Mouse (Mus musculus) neural tube, embryonic 14.5 days (tissue): ENCODE measurements around the gene Atf6b. TPM values are rescaled to one million over a fixed set of nuclear protein-coding genes. Genes with fewer than 3 reads are reported as not detected.

ENCODE experiments used
- ATAC-seq: fragments of 200-750 bp; cut with Nextera tagmentation; 2 replicates; pipeline ENCODE4 v1.8.0; 2017; ENCODE audit warnings: low read depth, mild to moderate bottlenecking, moderate TSS enrichment, moderate library complexity
- H3K27ac ChIP-seq: fragments of 300-500 bp; sonication (generic); 2 replicates; pipeline ENCODE4 v1.5.1; 2014; ENCODE audit warnings: low read depth, mild to moderate bottlenecking, control low read depth, low read length, moderate library complexity, mixed read lengths
- H3K27me3 ChIP-seq: fragments of 300-500 bp; sonication (generic); 2 replicates; pipeline ENCODE4 v1.6.1; 2014; ENCODE audit warnings: low read length; ENCODE audit not compliant: control insufficient read depth, insufficient read depth
- H3K36me3 ChIP-seq: fragments of 300-500 bp; sonication (generic); 2 replicates; pipeline ENCODE4 v1.6.1; 2014; ENCODE audit warnings: low read length, mixed read lengths; ENCODE audit not compliant: control insufficient read depth, insufficient read depth
- H3K4me1 ChIP-seq: fragments of 300-500 bp; sonication (generic); 2 replicates; pipeline ENCODE4 v1.6.1; 2014; ENCODE audit warnings: low read length; ENCODE audit not compliant: control insufficient read depth, insufficient read depth
- H3K4me2 ChIP-seq: fragments of 300-500 bp; sonication (generic); 2 replicates; pipeline ENCODE4 v1.6.1; 2014; ENCODE audit warnings: mild to moderate bottlenecking, low read depth, low read length, control low read depth
- H3K4me3 ChIP-seq: fragments of 300-500 bp; sonication (generic); 2 replicates; pipeline ENCODE4 v1.5.1; 2014; ENCODE audit warnings: low read depth, low read length, control low read depth, mixed read lengths
- H3K9ac ChIP-seq: fragments of 300-500 bp; sonication (generic); replicated peaks from 2 replicates; pipeline ENCODE4 v1.6.1; 2014; ENCODE audit warnings: low read depth, mild to moderate bottlenecking, control low read depth, low read length, mixed read lengths
- H3K9me3 ChIP-seq: fragments of 300-500 bp; sonication (generic); 2 replicates; pipeline ENCODE4 v1.6.1; 2016; ENCODE audit warnings: low read length; ENCODE audit not compliant: control insufficient read depth
- WGBS: fragments of 180-500 bp; shearing (Covaris S2); extraction: QIAGEN DNeasy Blood & Tissue Kit; methylation state at CpG from one replicate; pipeline ENCODE4 v1.1.7; 2014; 5-methylcytosine and 5-hydroxymethylcytosine counted together
- polyA plus RNA-seq: library from polyadenylated mRNA; unstranded; fragments of >200 nt; fragmentation: Nextera tagmentation; extraction: Ambion mirVana; gene quantifications from 2 replicates; pipeline ENCODE4 v1.2.1, GENCODE M21; 2014

Gene Atf6b
- polyA plus RNA-seq, 1 experiment from 2014 or later: 71.8 TPM

GRCm38 (mm10) chr17:34688889-34689288 lies 41.9 kb downstream of the Atf6b start:
- H3K4me3 ChIP-seq: no peak overlapping the region
- H3K36me3 ChIP-seq: no peaks in the 10 kb centered on the region
- no peaks in the 10 kb centered on the region for H3K9me3 ChIP-seq
- WGBS: 88% methylated on average over 7 of the region's 7 CpGs
- H3K27ac ChIP-seq: no peak overlapping the region
- H3K9ac ChIP-seq: no peak overlapping the region
- no peaks in the 10 kb centered on the region for H3K27me3 ChIP-seq
- H3K4me1 ChIP-seq: no peaks in the 10 kb centered on the region
- ATAC-seq: no peak
- H3K4me2 ChIP-seq: no peak overlapping the region

GRCm38 (mm10) chr17:34690458-34690857 lies 43.5 kb downstream of the Atf6b start:
- WGBS: 79% methylated on average over 4 of the region's 4 CpGs
- Histone ChIP-seq H3K27ac (no peak overlapping the region), H3K9me3 (no peaks in the 10 kb centered on the region), H3K9ac (no peak overlapping the region), H3K4me3 (no peak overlapping the region), H3K27me3 (no peaks in the 10 kb centered on the region), H3K36me3 (no peaks in the 10 kb centered on the region), H3K4me1 (no peaks in the 10 kb centered on the region), H3K4me2 (no peak overlapping the region)
- ATAC-seq: no peak

DNA sequence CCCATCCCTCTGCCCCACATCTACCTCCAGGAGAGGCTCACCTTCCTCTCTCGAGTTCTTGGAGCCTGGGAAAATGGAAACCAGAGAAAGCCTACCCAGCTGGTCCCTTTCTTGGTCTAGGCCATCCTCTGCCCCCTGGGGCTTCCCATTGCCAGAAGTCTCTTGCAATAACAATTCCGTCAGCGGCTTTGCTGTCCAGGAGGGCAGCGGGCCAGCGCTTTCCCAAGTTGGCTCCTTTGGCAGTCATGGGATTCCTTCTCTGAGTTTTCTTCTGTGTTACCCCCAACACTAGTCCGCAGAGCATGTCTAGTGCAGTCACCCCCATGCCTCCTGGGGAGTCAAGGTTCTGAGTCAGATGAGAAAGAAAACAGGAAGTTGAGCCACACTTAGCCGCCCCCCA lies 46.0 kb downstream of the Atf6b start:
- 70% methylated on average over 7 of the region's 7 CpGs for WGBS

DNA sequence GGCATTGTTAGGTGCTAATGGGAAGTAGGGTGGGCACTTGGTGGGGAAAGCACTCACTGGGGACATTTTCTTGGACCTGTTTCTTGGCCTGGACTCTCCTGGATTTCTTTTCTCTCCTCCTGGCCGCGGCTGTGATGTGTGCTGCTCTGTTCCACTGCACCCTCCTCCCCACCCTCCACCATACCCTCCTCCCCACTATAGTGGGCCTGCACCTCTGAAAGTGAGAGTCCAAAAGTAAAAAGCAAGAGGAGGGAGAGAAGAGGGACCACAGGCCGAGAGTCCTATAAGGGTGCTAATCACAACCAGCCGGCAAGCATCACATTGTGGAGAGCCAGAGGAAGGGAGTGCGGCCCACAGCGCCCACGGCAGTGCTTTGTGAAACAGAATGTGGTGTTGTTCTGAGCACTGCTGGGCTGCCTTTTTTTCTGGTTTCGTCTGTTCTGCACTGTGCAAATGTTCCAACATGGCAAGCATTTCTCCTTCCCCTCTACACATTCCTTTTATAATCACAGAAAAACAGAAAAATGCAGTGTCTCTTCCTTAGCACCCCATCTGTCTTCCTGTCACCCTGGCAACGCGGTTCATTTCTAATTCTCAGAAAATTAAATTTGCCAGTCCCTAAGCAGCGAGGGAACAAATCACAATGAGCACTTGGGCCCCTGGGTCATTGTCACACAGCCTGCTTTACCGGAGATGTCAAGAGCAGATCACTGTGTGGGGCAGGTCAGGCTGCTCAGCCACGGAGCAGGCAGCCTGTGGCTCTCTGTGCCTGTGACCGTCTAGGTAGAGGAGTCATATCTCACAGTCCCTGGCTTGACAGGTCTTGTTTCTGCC lies 52.8 kb downstream of the Atf6b start:
- ATAC-seq: peak; percentile 61; the same call in 1 of the 2 replicates

More for the DNA sequence above, 46.0 kb downstream of the Atf6b start:
- Histone ChIP-seq H3K9ac (no peak overlapping the region), H3K27ac (no peak overlapping the region), H3K4me1 (no peaks in the 10 kb centered on the region), H3K27me3 (no peaks in the 10 kb centered on the region), H3K9me3 (no peaks in the 10 kb centered on the region), H3K4me3 (no peak overlapping the region), H3K36me3 (no peaks in the 10 kb centered on the region), H3K4me2 (no peak overlapping the region)
- ATAC-seq: no peak

GRCm38 (mm10) chr17:34700671-34701071 lies 53.7 kb downstream of the Atf6b start:
- Histone ChIP-seq H3K9me3 (no peaks in the 10 kb centered on the region; the same call in 1 of the 2 replicates), H3K27me3 (no peaks in the 10 kb centered on the region), H3K4me1 (peaks cover 9% of the 10 kb centered on the region; the same call in 1 of the 2 replicates), H3K36me3 (no peaks in the 10 kb centered on the region), H3K4me3 (no peak overlapping the region), H3K27ac (no peak overlapping the region), H3K9ac (no peak overlapping the region), H3K4me2 (no peak overlapping the region)
- no peak for ATAC-seq
- WGBS: 77% methylated on average over 2 of the region's 2 CpGs

More for the DNA sequence above, 52.8 kb downstream of the Atf6b start:
- no peak overlapping the region for H3K4me3 ChIP-seq
- H3K4me1 ChIP-seq: peaks cover 9% of the 10 kb centered on the region; the same call in 1 of the 2 replicates
- peak overlapping the region; percentile 62 for H3K27ac ChIP-seq
- WGBS: 52% methylated on average over 14 of the region's 14 CpGs
- H3K9ac ChIP-seq: no peak overlapping the region
- no peaks in the 10 kb centered on the region for H3K36me3 ChIP-seq
- H3K27me3 ChIP-seq: no peaks in the 10 kb centered on the region
- H3K9me3 ChIP-seq: no peaks in the 10 kb centered on the region; the same call in 1 of the 2 replicates
- no peak overlapping the region for H3K4me2 ChIP-seq

Other genes starting within 250 kb of the Atf6b start
- gene BC051142, start 248.3 kb upstream of the Atf6b start, polyA plus RNA-seq: 4.2 and 6.0 TPM in 2 replicates
- not detected in 2 replicates for gene Btnl4, start 169.8 kb upstream of the Atf6b start, polyA plus RNA-seq
- not detected in 2 replicates for gene Btnl6, start 129.8 kb upstream of the Atf6b start, polyA plus RNA-seq
- 7.0 and 10.1 TPM in 2 replicates for gene Notch4, start 82.9 kb upstream of the Atf6b start, polyA plus RNA-seq
- gene Gpsm3, start 57.3 kb upstream of the Atf6b start, polyA plus RNA-seq: 1.4 and 3.7 TPM in 2 replicates
- gene Pbx2, start 55.9 kb upstream of the Atf6b start, polyA plus RNA-seq: 7.7 and 8.2 TPM in 2 replicates
- 1.2 and 1.4 TPM in 2 replicates for gene Ager, start 49.3 kb upstream of the Atf6b start, polyA plus RNA-seq
- gene Rnf5, start 43.5 kb upstream of the Atf6b start, polyA plus RNA-seq: 213 and 221 TPM in 2 replicates
- 103 and 108 TPM in 2 replicates for gene Agpat1, start 42.9 kb upstream of the Atf6b start, polyA plus RNA-seq
- gene Egfl8, start 31.2 kb upstream of the Atf6b start, polyA plus RNA-seq: 6.0 and 18.2 TPM in 2 replicates
- gene Ppt2, start 18.6 kb upstream of the Atf6b start, polyA plus RNA-seq: 21.9 and 25.4 TPM in 2 replicates
- gene Prrt1, start 17.6 kb upstream of the Atf6b start, polyA plus RNA-seq: 6.7 and 9.3 TPM in 2 replicates
- 11.5 and 14.8 TPM in 2 replicates for gene Fkbpl, start 2.4 kb upstream of the Atf6b start, polyA plus RNA-seq
- 0.23 and 0.32 TPM in 2 replicates for gene Tnxb, start 23.4 kb downstream of the Atf6b start, polyA plus RNA-seq
- gene C4b, start 96.7 kb downstream of the Atf6b start, polyA plus RNA-seq: not detected in 2 replicates
- gene Cyp21a1, start 157.4 kb downstream of the Atf6b start, polyA plus RNA-seq: not detected in 2 replicates
- 30.5 and 37.7 TPM in 2 replicates for gene Stk19, start 189.8 kb downstream of the Atf6b start, polyA plus RNA-seq
- gene Dxo, start 189.9 kb downstream of the Atf6b start, polyA plus RNA-seq: 59.4 and 67.7 TPM in 2 replicates
- 46.2 and 57.7 TPM in 2 replicates for gene Skiv2l, start 203.1 kb downstream of the Atf6b start, polyA plus RNA-seq
- 78.3 and 78.9 TPM in 2 replicates for gene Nelfe, start 203.2 kb downstream of the Atf6b start, polyA plus RNA-seq
- 1.3 and 2.0 TPM in 2 replicates for gene Cfb, start 215.4 kb downstream of the Atf6b start, polyA plus RNA-seq
- gene Zbtb12, start 232.3 kb downstream of the Atf6b start, polyA plus RNA-seq: 2.2 and 2.3 TPM in 2 replicates
- not detected in 2 replicates for gene Gm20547, start 234.9 kb downstream of the Atf6b start, polyA plus RNA-seq